ENCODE assay signal across 27 mouse cellular contexts in genomic region chr15:78754144-78754543, GRCm38 (mm10). TPM values are rescaled to one million over a fixed set of nuclear protein-coding genes. Genes with fewer than 3 reads are reported as not detected.
DNase-seq lines count a peak whose midpoint lies in the region; ATAC-seq and TF ChIP-seq lines count a peak whose summit lies in the region.
"Had no signal": no experiment of that assay in that cellular context is flagged by ENCODE, and none has a peak within 500 bp of the region (broad histone marks: within the 10 kb centered on the region; RNA-seq: fewer than 3 reads in every experiment).

No protein-coding gene starts in this region.

- no peaks in the 10 kb centered on the region; the same call in 1 of the 2 replicates for H3K4me1 ChIP-seq in hindbrain, embryonic 11.5 days (replicated peaks; ENCODE audit: control insufficient read depth, insufficient read depth, low read length)
- H3K4me1 ChIP-seq in hindbrain, postnatal 0 days (ENCODE audit: insufficient read depth, low read length): peaks cover 8% of the 10 kb centered on the region; the same call in 1 of the 2 replicates
- peaks cover 41% of the 10 kb centered on the region for H3K4me1 ChIP-seq in neural tube, embryonic 13.5 days (replicated peaks)
- H3K4me1 ChIP-seq: intestine, embryonic 15.5 days; limb, embryonic 15.5 days; lung, embryonic 15.5 days; stomach, embryonic 15.5 days had no signal

- no peak for ATAC-seq in hindbrain, embryonic 11.5 days (ENCODE audit: low FRiP score)
- ATAC-seq in hindbrain, postnatal 0 days: no peak
- ATAC-seq in neural tube, embryonic 13.5 days (ENCODE audit: low read depth): no peak
- ATAC-seq in hematopoietic stem cell, adult 5-6 weeks (replicated peaks in 1 of 2; ENCODE audit: insufficient read depth in 1 of 2, low FRiP score in 2 of 2, low TSS enrichment in 1 of 2, low read depth in 1 of 2, poor library complexity in 2 of 2, severe bottlenecking in 2 of 2): peak; percentile 60 to 64
- ATAC-seq in cerebellum, adult (ENCODE audit: insufficient number of reproducible peaks, low FRiP score, low TSS enrichment): no peak
- ATAC-seq: intestine, embryonic 15.5 days had no signal

- H3K4me2 ChIP-seq in hindbrain, embryonic 11.5 days (replicated peaks; ENCODE audit: low read depth, low read length): no peak overlapping the region
- H3K4me2 ChIP-seq in hindbrain, postnatal 0 days (ENCODE audit: low read depth, low read length): no peak overlapping the region
- H3K4me2 ChIP-seq in neural tube, embryonic 13.5 days: no peak overlapping the region
- H3K4me2 ChIP-seq: heart, embryonic 11.5 days; hindbrain, embryonic 12.5 days; intestine, embryonic 15.5 days; limb, embryonic 15.5 days; lung, embryonic 15.5 days; stomach, embryonic 15.5 days had no signal

- no peaks in the 10 kb centered on the region for H3K27me3 ChIP-seq in hindbrain, embryonic 11.5 days (ENCODE audit: control insufficient read depth, insufficient read depth, low read length)
- H3K27me3 ChIP-seq in hindbrain, postnatal 0 days (ENCODE audit: insufficient read depth, low read length): no peaks in the 10 kb centered on the region
- H3K27me3 ChIP-seq in neural tube, embryonic 13.5 days: no peaks in the 10 kb centered on the region
- H3K27me3 ChIP-seq: hindbrain, embryonic 12.5 days; intestine, embryonic 15.5 days; lung, embryonic 15.5 days; stomach, embryonic 15.5 days had no signal

- no peak for TF ChIP-seq CTCF in hindbrain, postnatal 0 days (IDR thresholded peaks at IDR 0.05; ENCODE audit: low read depth)

- H3K4me3 ChIP-seq in hindbrain, embryonic 11.5 days (ENCODE audit: low read depth, low read length): no peak overlapping the region
- H3K4me3 ChIP-seq in hindbrain, postnatal 0 days (ENCODE audit: low read length): no peak overlapping the region
- no peak overlapping the region for H3K4me3 ChIP-seq in neural tube, embryonic 13.5 days
- H3K4me3 ChIP-seq: hindbrain, embryonic 12.5 days; intestine, embryonic 15.5 days; limb, embryonic 15.5 days; lung, embryonic 15.5 days; stomach, embryonic 15.5 days had no signal

- no peaks in the 10 kb centered on the region for H3K9me3 ChIP-seq in hindbrain, embryonic 11.5 days (ENCODE audit: control insufficient read depth, low read length)
- no peaks in the 10 kb centered on the region for H3K9me3 ChIP-seq in hindbrain, postnatal 0 days (ENCODE audit: low read length)
- no peaks in the 10 kb centered on the region for H3K9me3 ChIP-seq in neural tube, embryonic 13.5 days
- H3K9me3 ChIP-seq: hindbrain, embryonic 12.5 days; intestine, embryonic 15.5 days; limb, embryonic 15.5 days; lung, embryonic 15.5 days; stomach, embryonic 15.5 days had no signal

- no peak for DNase-seq in hindbrain, embryonic 11.5 days (ENCODE audit: low spot score)
- no peak for DNase-seq in hindbrain, postnatal 0 days (ENCODE audit: low spot score)
- DNase-seq in neural tube, embryonic 10.5 days (ENCODE audit: extremely low spot score, low spot score): no peak
- no peak for DNase-seq in adrenal gland, postnatal 25 days
- DNase-seq: adrenal gland, adult 2 months; cerebellum, adult 8-10 months; cerebellum, postnatal 36 days; gastrocnemius, postnatal 10 days; heart, adult 11 months; kidney, adult 9 months; kidney, postnatal 14 days; left cerebral cortex, postnatal 4 days; lung, postnatal 36 days; right cerebral cortex, postnatal 14 days; thymus, postnatal 25 days had no signal

- 0 out of 2 replicates have a peak overlapping the region, but pooled peaks have one; percentile 24 for H3K27ac ChIP-seq in hindbrain, embryonic 11.5 days (ENCODE audit: low read depth, low read length)
- no peak overlapping the region for H3K27ac ChIP-seq in hindbrain, postnatal 0 days
- peak overlapping the region; percentile 42; the same call in 1 of the 2 replicates for H3K27ac ChIP-seq in neural tube, embryonic 13.5 days (replicated peaks)
- H3K27ac ChIP-seq: intestine, embryonic 15.5 days; limb, embryonic 15.5 days; liver, embryonic 14.5 days; lung, embryonic 15.5 days; stomach, embryonic 15.5 days had no signal

- no peak overlapping the region for H3K9ac ChIP-seq in hindbrain, embryonic 11.5 days (ENCODE audit: low read depth, low read length)
- no peak overlapping the region for H3K9ac ChIP-seq in hindbrain, postnatal 0 days (replicated peaks; ENCODE audit: low read length)
- H3K9ac ChIP-seq in neural tube, embryonic 13.5 days: no peak overlapping the region
- H3K9ac ChIP-seq: hindbrain, embryonic 12.5 days; intestine, embryonic 15.5 days; limb, embryonic 15.5 days; liver, embryonic 14.5 days; lung, embryonic 15.5 days; stomach, embryonic 15.5 days had no signal

- WGBS in hindbrain, embryonic 11.5 days: 78% methylated on average over 5 of the region's 5 CpGs
- WGBS in hindbrain, postnatal 0 days: 73% methylated on average over 5 of the region's 5 CpGs
- 75% methylated on average over 5 of the region's 5 CpGs for WGBS in neural tube, embryonic 13.5 days

- H3K36me3 ChIP-seq in hindbrain, embryonic 11.5 days (ENCODE audit: control insufficient read depth, insufficient read depth, low read length): no peaks in the 10 kb centered on the region
- no peaks in the 10 kb centered on the region for H3K36me3 ChIP-seq in hindbrain, postnatal 0 days (ENCODE audit: insufficient read depth, low read length)
- H3K36me3 ChIP-seq in neural tube, embryonic 13.5 days: no peaks in the 10 kb centered on the region
- H3K36me3 ChIP-seq: intestine, embryonic 15.5 days; limb, embryonic 15.5 days; lung, embryonic 15.5 days; stomach, embryonic 15.5 days had no signal

RNA-seq across cellular contexts. Expression of gene Mfng, which starts 19.1 kb away (rescaled TPM):
- polyA plus RNA-seq in hindbrain, embryonic 11.5 days (2014; fragmentation: Nextera tagmentation; extraction: Ambion mirVana): 34.6 and 34.7 TPM in 2 replicates
- 12.7 and 15.2 TPM in 2 replicates for total RNA-seq in hindbrain, postnatal 0 days (2014; rRNA removed)
- 16.6 and 17.9 TPM in 2 replicates for polyA plus RNA-seq in hindbrain, postnatal 0 days (2015; fragmentation: Nextera tagmentation; extraction: Ambion mirVana)
- 34.2 and 34.4 TPM in 2 replicates for polyA plus RNA-seq in neural tube, embryonic 13.5 days (2015; fragmentation: Nextera tagmentation; extraction: Ambion mirVana)
- 45.7 and 53.7 TPM in 2 replicates for total RNA-seq in hematopoietic stem cell, adult 5-6 weeks (2017)
- 11.9 and 14.5 TPM in 2 replicates for total RNA-seq in adrenal gland, postnatal 25 days (2021)
- polyA plus RNA-seq: C2C12 had no signal

RNA-seq across cellular contexts. Expression of gene Elfn2, which starts 35.6 kb away (rescaled TPM):
- polyA plus RNA-seq in hindbrain, embryonic 11.5 days (2014; fragmentation: Nextera tagmentation; extraction: Ambion mirVana): 0.60 and 0.85 TPM in 2 replicates
- 40.9 and 43.1 TPM in 2 replicates for total RNA-seq in hindbrain, postnatal 0 days (2014; rRNA removed)
- polyA plus RNA-seq in hindbrain, postnatal 0 days (2015; fragmentation: Nextera tagmentation; extraction: Ambion mirVana): 8.4 and 9.1 TPM in 2 replicates
- 5.5 and 6.0 TPM in 2 replicates for polyA plus RNA-seq in neural tube, embryonic 13.5 days (2015; fragmentation: Nextera tagmentation; extraction: Ambion mirVana)
- total RNA-seq in hematopoietic stem cell, adult 5-6 weeks (2017): 0.20 and 1.3 TPM in 2 replicates
- total RNA-seq in adrenal gland, postnatal 25 days (2021): 2.4 and 7.8 TPM in 2 replicates
- polyA plus RNA-seq: C2C12; heart, embryonic 11.5 days; liver, embryonic 14.5 days had no signal

RNA-seq across cellular contexts. Expression of gene Card10, which starts 48.7 kb away (rescaled TPM):
- polyA plus RNA-seq in hindbrain, embryonic 11.5 days (2014; fragmentation: Nextera tagmentation; extraction: Ambion mirVana): 1.8 and 2.4 TPM in 2 replicates
- total RNA-seq in hindbrain, postnatal 0 days (2014; rRNA removed): 0.94 and 1.4 TPM in 2 replicates
- polyA plus RNA-seq in hindbrain, postnatal 0 days (2015; fragmentation: Nextera tagmentation; extraction: Ambion mirVana): 2.3 and 2.6 TPM in 2 replicates
- 1.7 and 2.0 TPM in 2 replicates for polyA plus RNA-seq in neural tube, embryonic 13.5 days (2015; fragmentation: Nextera tagmentation; extraction: Ambion mirVana)
- 0.13 TPM in 1 of 2 replicates, not detected in the other for total RNA-seq in hematopoietic stem cell, adult 5-6 weeks (2017)
- total RNA-seq in adrenal gland, postnatal 25 days (2021): 6.5 and 7.0 TPM in 2 replicates
- total RNA-seq: MEL had no signal

Comparison
In these comparisons a context has a peak if more than half of its experiments do, and no peak if none do; other contexts are left out.
1. ATAC-seq: peak in hematopoietic stem cell, adult 5-6 weeks (2 of 2); none in hindbrain, embryonic 11.5 days (single experiment), hindbrain, postnatal 0 days (single experiment), neural tube, embryonic 13.5 days (single experiment) and cerebellum, adult (single experiment).